Comparison of ENCODE assay signal across 25 mouse cellular contexts in the genomic region with DNA sequence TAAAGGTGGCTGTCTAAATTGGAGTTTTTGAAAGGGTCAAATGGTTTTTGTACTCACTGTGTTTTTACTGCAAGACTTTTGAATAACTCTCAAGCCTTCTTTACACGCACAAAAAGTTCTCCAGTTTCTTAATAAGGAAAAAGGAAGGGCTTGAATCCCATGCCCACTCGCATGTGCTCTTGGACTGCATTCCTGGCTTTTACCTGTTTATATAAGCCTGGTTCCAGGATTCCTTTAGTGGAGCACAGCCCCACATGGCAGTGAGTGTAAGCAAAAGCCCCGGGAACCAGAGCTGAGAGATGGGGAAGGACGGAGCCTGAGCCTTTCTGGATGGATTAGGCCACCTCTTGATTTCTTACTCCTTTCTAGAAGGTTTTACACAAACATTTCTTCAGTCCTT. TPM values are rescaled to one million over a fixed set of nuclear protein-coding genes. Genes with fewer than 3 reads are reported as not detected.
DNase-seq lines count a peak whose midpoint lies in the region; ATAC-seq and TF ChIP-seq lines count a peak whose summit lies in the region.
"Had no signal": no experiment of that assay in that cellular context is flagged by ENCODE, and none has a peak within 500 bp of the region (broad histone marks: within the 10 kb centered on the region; RNA-seq: fewer than 3 reads in every experiment).

No protein-coding gene starts in this region.

- no peak overlapping the region for H3K4me3 ChIP-seq in left cerebral cortex, adult 2 months
- no peak overlapping the region for H3K4me3 ChIP-seq in MEL (ENCODE audit: control insufficient read depth in 1 of 2, insufficient read depth in 1 of 2, low read depth in 2 of 2, low read length in 2 of 2)
- no peak overlapping the region for H3K4me3 ChIP-seq in lung, embryonic 16.5 days (ENCODE audit: low read length)
- no peak overlapping the region for H3K4me3 ChIP-seq in forebrain, embryonic 11.5 days (ENCODE audit: low read depth, low read length)
- H3K4me3 ChIP-seq: embryonic facial prominence, embryonic 12.5 days; embryonic facial prominence, embryonic 15.5 days; forebrain, embryonic 12.5 days; heart, embryonic 10.5 days; heart, embryonic 13.5 days; hindbrain, embryonic 12.5 days; hindbrain, embryonic 15.5 days had no signal

- H3K79me2 ChIP-seq in MEL (ENCODE audit: control insufficient read depth, insufficient read depth, low read length, poor library complexity), result peaks cover 32% of the 10 kb centered on the region

- ATAC-seq in lung, embryonic 16.5 days (ENCODE audit: low read depth), result peak; percentile 69
- no peak for ATAC-seq in forebrain, embryonic 11.5 days (replicated peaks; ENCODE audit: low FRiP score)
- ATAC-seq: activated CD4-positive, CD25-positive, alpha-beta regulatory T cell, adult 4 months; CD4-positive, CD25-positive, alpha-beta regulatory T cell, adult 4 months; forebrain, embryonic 16.5 days had no signal

- no peak for TF ChIP-seq RAD21 in MEL (IDR thresholded peaks at IDR 0.05; ENCODE audit: low read depth, low read length)

- H3K36me3 ChIP-seq in MEL (ENCODE audit: control insufficient read depth in 1 of 2, insufficient read depth in 2 of 2, low read length in 2 of 2), result peaks cover 19 to 58% of the 10 kb centered on the region in 2 experiments
- H3K36me3 ChIP-seq in lung, embryonic 16.5 days (ENCODE audit: control insufficient read depth, insufficient read depth, low read length), result peaks cover 11% of the 10 kb centered on the region
- peaks cover 3% of the 10 kb centered on the region; the same call in 1 of the 2 replicates for H3K36me3 ChIP-seq in forebrain, embryonic 11.5 days (ENCODE audit: control insufficient read depth, insufficient read depth, low read length)

- no peaks in the 10 kb centered on the region; a peak in 1 of 4 replicates for H3K4me1 ChIP-seq in MEL (ENCODE audit: control insufficient read depth in 1 of 2, insufficient read depth in 2 of 2, low read length in 2 of 2)
- no peaks in the 10 kb centered on the region for H3K4me1 ChIP-seq in lung, embryonic 16.5 days (replicated peaks; ENCODE audit: control insufficient read depth, insufficient read depth, low read length)
- H3K4me1 ChIP-seq in forebrain, embryonic 11.5 days (replicated peaks; ENCODE audit: control insufficient read depth, insufficient read depth, low read length), result no peaks in the 10 kb centered on the region
- H3K4me1 ChIP-seq: embryonic facial prominence, embryonic 15.5 days; heart, embryonic 10.5 days; hindbrain, embryonic 12.5 days; hindbrain, embryonic 15.5 days had no signal

- no peak for DNase-seq in left cerebral cortex, adult 2 months (ENCODE audit: extremely low spot score in 1 of 2, low spot score in 2 of 2)
- no peak for DNase-seq in left cerebral cortex, postnatal 36 days (ENCODE audit: low spot score in 2 of 2)
- DNase-seq in MEL (ENCODE audit: low read depth, low spot score), result no peak
- peak; percentile 54 for DNase-seq in lung, postnatal 25 days (ENCODE audit: low spot score)
- DNase-seq in forebrain, embryonic 11.5 days (ENCODE audit: low spot score), result no peak
- DNase-seq in right cerebral cortex, postnatal 14 days, result no peak
- DNase-seq: adrenal gland, adult 8-10 months; adrenal gland, postnatal 36 days; cerebellum, adult 2 months; cerebellum, adult 9-11 months; cerebellum, postnatal 25 days; gastrocnemius, postnatal 14 days; heart, adult 18-20 months; heart, postnatal 14 days had no signal

- no peaks in the 10 kb centered on the region for H3K9me3 ChIP-seq in MEL (replicated peaks; ENCODE audit: insufficient read depth, low read length)
- H3K9me3 ChIP-seq in lung, embryonic 16.5 days (ENCODE audit: control insufficient read depth, low read length), result no peaks in the 10 kb centered on the region
- no peaks in the 10 kb centered on the region for H3K9me3 ChIP-seq in forebrain, embryonic 11.5 days (ENCODE audit: control insufficient read depth, low read length)
- H3K9me3 ChIP-seq: embryonic facial prominence, embryonic 12.5 days; embryonic facial prominence, embryonic 15.5 days; forebrain, embryonic 12.5 days; heart, embryonic 10.5 days; heart, embryonic 13.5 days; hindbrain, embryonic 12.5 days; hindbrain, embryonic 15.5 days had no signal

- no peak overlapping the region for H3K9ac ChIP-seq in MEL (ENCODE audit: control insufficient read depth, low read depth, low read length, poor library complexity, severe bottlenecking)
- H3K9ac ChIP-seq in lung, embryonic 16.5 days (ENCODE audit: low read length), result no peak overlapping the region
- H3K9ac ChIP-seq in forebrain, embryonic 11.5 days (ENCODE audit: low read length), result no peak overlapping the region
- H3K9ac ChIP-seq: embryonic facial prominence, embryonic 12.5 days; embryonic facial prominence, embryonic 15.5 days; forebrain, embryonic 12.5 days; heart, embryonic 13.5 days; hindbrain, embryonic 12.5 days; hindbrain, embryonic 15.5 days had no signal

- TF ChIP-seq EP300 in MEL (IDR thresholded peaks at IDR 0.05; ENCODE audit: low read depth in 1 of 2, low read length in 2 of 2), result no peak

- no peak for TF ChIP-seq POLR2A in MEL (IDR thresholded peaks at IDR 0.05; ENCODE audit: control insufficient read depth in 1 of 2, insufficient read depth in 1 of 2, low read depth in 1 of 2, low read length in 2 of 2, poor library complexity in 1 of 2)

- TF ChIP-seq CTCF in left cerebral cortex, adult 2 months (IDR thresholded peaks at IDR 0.05), result no peak
- no peak for TF ChIP-seq CTCF in MEL (IDR thresholded peaks at IDR 0.05 in 2 of 3, conservative IDR thresholded peaks at IDR 0.05 in 1 of 3; ENCODE audit: control insufficient read depth in 1 of 3, insufficient read depth in 1 of 3, low read depth in 2 of 3, low read length in 3 of 3, poor library complexity in 1 of 3, severe bottlenecking in 1 of 3)

- H3K27ac ChIP-seq in left cerebral cortex, adult 2 months, result 0 out of 2 replicates have a peak overlapping the region, but pooled peaks have one; percentile 5
- H3K27ac ChIP-seq in MEL (ENCODE audit: control insufficient read depth, low read depth, low read length), result no peak overlapping the region
- H3K27ac ChIP-seq in lung, embryonic 16.5 days (ENCODE audit: low read length), result 0 out of 2 replicates have a peak overlapping the region, but pooled peaks have one; percentile 47
- no peak overlapping the region for H3K27ac ChIP-seq in forebrain, embryonic 11.5 days (ENCODE audit: low read depth, low read length)
- H3K27ac ChIP-seq: embryonic facial prominence, embryonic 12.5 days; embryonic facial prominence, embryonic 15.5 days; forebrain, embryonic 12.5 days; heart, embryonic 10.5 days; heart, embryonic 13.5 days; hindbrain, embryonic 12.5 days; hindbrain, embryonic 15.5 days had no signal

- H3K4me2 ChIP-seq in lung, embryonic 16.5 days (ENCODE audit: low read depth, low read length), result no peak overlapping the region
- H3K4me2 ChIP-seq in forebrain, embryonic 11.5 days (ENCODE audit: low read depth, low read length, severe bottlenecking), result no peak overlapping the region
- H3K4me2 ChIP-seq: embryonic facial prominence, embryonic 12.5 days; embryonic facial prominence, embryonic 15.5 days; forebrain, embryonic 12.5 days; heart, embryonic 13.5 days; hindbrain, embryonic 12.5 days; hindbrain, embryonic 15.5 days had no signal

- WGBS in lung, embryonic 16.5 days, result 28% methylated on average over 4 of the region's 4 CpGs
- 83% methylated on average over 4 of the region's 4 CpGs for WGBS in forebrain, embryonic 11.5 days

- intact Hi-C loops in left cerebral cortex, adult 2 months (cut with DNase I), result no loop called here
- intact Hi-C loops in left cerebral cortex, postnatal 36 days (cut with DNase I), result no loop called here

- no peaks in the 10 kb centered on the region for H3K27me3 ChIP-seq in MEL (ENCODE audit: control insufficient read depth in 1 of 2, insufficient read depth in 2 of 2, low read length in 2 of 2)
- no peaks in the 10 kb centered on the region for H3K27me3 ChIP-seq in lung, embryonic 16.5 days (ENCODE audit: control insufficient read depth, insufficient read depth, low read depth, low read length)
- H3K27me3 ChIP-seq in forebrain, embryonic 11.5 days (ENCODE audit: control insufficient read depth, insufficient read depth, low read length), result no peaks in the 10 kb centered on the region
- H3K27me3 ChIP-seq: embryonic facial prominence, embryonic 12.5 days; embryonic facial prominence, embryonic 15.5 days; forebrain, embryonic 12.5 days; heart, embryonic 13.5 days; hindbrain, embryonic 12.5 days; hindbrain, embryonic 15.5 days had no signal

TF ChIP-seq in MEL, 35 proteins besides CTCF, POLR2A, EP300 and RAD21:
- TF ChIP-seq MYC (IDR thresholded peaks at IDR 0.05; ENCODE audit: low read depth, low read length) (no peak), MYB (IDR thresholded peaks at IDR 0.05; ENCODE audit: low read depth, low read length) (no peak), POLR2AphosphoS2 (IDR thresholded peaks at IDR 0.05; ENCODE audit: low read length) (0 out of 2 replicates have a peak, but pooled peaks have one; percentile 25), MAX (IDR thresholded peaks at IDR 0.05; ENCODE audit: low read length) (no peak), SIN3A (IDR thresholded peaks at IDR 0.05; ENCODE audit: low read length) (no peak)

RNA-seq across cellular contexts. Expression of a gene that starts 23.1 kb away (rescaled TPM):
- total RNA-seq in left cerebral cortex, adult 2 months (2021), result 100 to 1,000 TPM; 181 to 197 TPM
- 100 to 1,000 TPM; 175 to 183 TPM for total RNA-seq in left cerebral cortex, postnatal 36 days (2021)
- total RNA-seq in MEL (2012; rRNA removed), result 363 and 364 TPM in 2 replicates
- 100 to 1,000 TPM in 1 of 2 experiments, 10 to 100 TPM in 1; 83.5 to 490 TPM for polyA plus RNA-seq in MEL (2012; ENCODE audit: insufficient read depth in 1 of 2, insufficient read length in 2 of 2, low read depth in 1 of 2, low replicate concordance in 2 of 2, missing spikeins in 1 of 2)
- polyA plus RNA-seq in lung, embryonic 16.5 days (2015; fragmentation: Nextera tagmentation; extraction: Ambion mirVana), result 306 and 326 TPM in 2 replicates
- polyA plus RNA-seq in forebrain, embryonic 11.5 days (2014; fragmentation: Nextera tagmentation; extraction: Ambion mirVana), result 483 and 500 TPM in 2 replicates

RNA-seq across cellular contexts. Expression of a gene that starts 59.7 kb away (rescaled TPM):
- 10 to 100 TPM; 40.7 to 44.3 TPM for total RNA-seq in left cerebral cortex, adult 2 months (2021)
- total RNA-seq in left cerebral cortex, postnatal 36 days (2021), result 10 to 100 TPM; 38.1 to 39.7 TPM
- 71.0 and 73.1 TPM in 2 replicates for total RNA-seq in MEL (2012; rRNA removed)
- 10 to 100 TPM; 57.4 to 96.3 TPM for polyA plus RNA-seq in MEL (2012; ENCODE audit: insufficient read depth in 1 of 2, insufficient read length in 2 of 2, low read depth in 1 of 2, low replicate concordance in 2 of 2, missing spikeins in 1 of 2)
- 46.6 and 48.2 TPM in 2 replicates for polyA plus RNA-seq in lung, embryonic 16.5 days (2015; fragmentation: Nextera tagmentation; extraction: Ambion mirVana)
- polyA plus RNA-seq in forebrain, embryonic 11.5 days (2014; fragmentation: Nextera tagmentation; extraction: Ambion mirVana), result 47.9 and 51.0 TPM in 2 replicates

Comparison
In these comparisons a context has a peak if more than half of its experiments do, and no peak if none do; other contexts are left out.
1. H3K27ac ChIP-seq: peak in left cerebral cortex, adult 2 months (single experiment) and lung, embryonic 16.5 days (single experiment); none in MEL (single experiment) and forebrain, embryonic 11.5 days (single experiment).